Mouse (Mus musculus) T-helper 17 cell (primary cell): ENCODE results near the gene Nrg4.

ENCODE experiments used
- in situ Hi-C, 2 experiments: fragments of 300-600 bp; cut with MboI, MseI; formaldehyde crosslinking; loops; 1 replicate in 1 of 2; 2 replicates in 1 of 2; pipeline ENCODE4 v1.15.1; 2025; ENCODE audit warnings: high pct_unique_total_duplicates in 2 of 2

Nrg4 gene

GRCm38 (mm10) chr9:55324085-55324484 lies 2.6 kb downstream of the Nrg4 start:
- in situ Hi-C loops: no loop called here

GRCm38 (mm10) chr9:55322641-55323040 lies 4.0 kb downstream of the Nrg4 start:
- in situ Hi-C loops: no loop called here

- in situ Hi-C loops: loop anchor here in 1 of 2 experiments (5.0 kb wide), 1 partner anchor 61 kb away; no protein-coding TSS in a partner anchor
Measured at GRCm38 (mm10) chr9:55313619-55314261, 12.9 kb downstream of the Nrg4 start.

DNA sequence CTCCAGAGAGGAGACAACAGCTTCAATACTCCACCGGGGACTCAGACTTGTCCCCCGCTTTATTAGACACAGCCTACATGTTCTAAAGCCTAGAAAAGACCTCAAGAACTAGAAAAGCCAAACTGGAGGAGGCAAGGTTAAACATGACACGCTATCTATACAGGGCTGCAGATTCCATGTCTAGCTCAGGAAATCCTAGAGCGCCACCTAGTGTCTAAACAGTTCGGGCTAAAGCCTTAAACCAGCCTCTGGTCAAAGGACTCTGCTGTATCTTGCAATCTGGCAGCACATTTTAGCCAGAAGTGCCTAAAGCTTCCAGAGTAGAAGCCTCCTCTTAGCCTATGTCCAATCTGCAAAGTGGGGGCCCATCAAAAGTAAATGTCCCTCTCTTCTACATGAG lies 15.1 kb downstream of the Nrg4 start:
- in situ Hi-C loops: loop anchor here in 1 of 2 experiments (5.0 kb wide), 1 partner anchor 59 kb away; no protein-coding TSS in a partner anchor

- in situ Hi-C loops: loop anchor here in 1 of 2 experiments (5.0 kb wide), 1 partner anchor 276 kb away; no protein-coding TSS in a partner anchor
Measured at GRCm38 (mm10) chr9:55308455-55308854, 18.2 kb downstream of the Nrg4 start.

DNA sequence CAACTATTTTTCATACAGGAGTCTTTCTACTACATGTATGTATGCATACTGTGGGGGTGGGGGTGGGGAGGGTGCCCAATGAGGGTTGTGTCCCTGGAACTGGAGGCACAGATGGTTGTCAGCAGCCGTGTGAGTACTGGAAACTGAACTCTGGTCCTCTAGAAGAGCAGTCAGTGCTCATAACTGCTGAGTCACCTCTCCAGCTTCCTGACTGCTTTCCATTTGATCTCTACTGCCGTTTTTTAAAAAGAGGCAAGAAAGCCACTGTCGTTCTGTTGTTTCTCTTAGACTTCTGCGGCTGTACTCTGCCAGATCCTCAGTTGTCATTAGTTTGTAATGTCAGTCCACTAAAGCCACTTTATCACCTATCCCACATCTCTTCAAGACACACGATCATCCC lies 19.1 kb downstream of the Nrg4 start:
- in situ Hi-C loops: loop anchor here in 1 of 2 experiments (5.0 kb wide), 1 partner anchor 275 kb away; no protein-coding TSS in a partner anchor

- in situ Hi-C loops: loop anchor here in 1 of 2 experiments (5.0 kb wide), 1 partner anchor 275 kb away; no protein-coding TSS in a partner anchor
Measured at GRCm38 (mm10) chr9:55307066-55307465, 19.6 kb downstream of the Nrg4 start.

GRCm38 (mm10) chr9:55296221-55296620 lies 30.4 kb downstream of the Nrg4 start:
- in situ Hi-C loops: loop anchor here in 1 of 2 experiments (10.0 kb wide), 1 partner anchor 1941 kb away; no protein-coding TSS in a partner anchor

DNA sequence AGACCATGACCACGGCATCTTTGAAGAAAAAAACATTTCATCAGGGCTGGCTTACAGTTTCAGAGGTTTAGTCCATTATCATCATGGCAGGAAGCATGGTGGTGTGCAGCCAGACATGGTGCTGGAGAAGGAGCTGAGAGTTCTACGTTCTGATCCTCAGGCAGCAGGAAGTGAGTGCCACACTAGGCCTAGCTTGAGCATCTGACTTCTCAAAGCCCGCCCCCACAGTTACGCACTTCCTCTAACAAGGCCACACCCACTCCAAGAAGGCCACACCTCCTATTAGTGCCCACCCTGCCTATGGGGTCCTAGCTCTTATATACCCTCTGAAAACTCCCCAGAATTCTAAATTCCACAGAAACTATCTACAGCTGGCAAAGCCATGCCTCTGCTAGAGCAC lies 34.7 kb downstream of the Nrg4 start:
- in situ Hi-C loops: loop anchor here in 1 of 2 experiments (10.0 kb wide), 1 partner anchor 1937 kb away; no protein-coding TSS in a partner anchor

- in situ Hi-C loops: loop anchor here in 1 of 2 experiments (10.0 kb wide), 1 partner anchor 1935 kb away; no protein-coding TSS in a partner anchor
Measured at GRCm38 (mm10) chr9:55289475-55290198, 37.0 kb downstream of the Nrg4 start.

GRCm38 (mm10) chr9:55285197-55285596 lies 41.4 kb downstream of the Nrg4 start:
- in situ Hi-C loops: no loop called here

DNA sequence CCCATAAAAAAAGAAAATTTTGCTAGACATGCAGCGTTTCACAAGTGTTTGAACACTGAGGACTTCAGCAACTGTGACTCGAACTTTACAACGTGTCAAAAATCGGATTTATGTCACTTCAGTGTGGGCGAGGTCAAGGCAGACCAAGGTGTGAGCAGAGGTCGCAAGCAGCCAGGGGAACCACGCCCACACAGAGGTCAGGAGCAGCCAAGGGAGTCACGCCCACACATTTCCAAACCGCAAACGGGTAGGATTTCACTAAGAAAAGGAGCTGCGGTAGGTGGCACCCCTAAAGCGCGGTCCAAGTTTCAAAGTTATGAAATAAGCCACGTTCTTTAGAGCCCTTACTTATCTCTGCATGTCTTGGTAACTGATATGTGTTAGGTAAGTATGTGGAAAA lies 43.1 kb downstream of the Nrg4 start:
- in situ Hi-C loops: no loop called here

DNA sequence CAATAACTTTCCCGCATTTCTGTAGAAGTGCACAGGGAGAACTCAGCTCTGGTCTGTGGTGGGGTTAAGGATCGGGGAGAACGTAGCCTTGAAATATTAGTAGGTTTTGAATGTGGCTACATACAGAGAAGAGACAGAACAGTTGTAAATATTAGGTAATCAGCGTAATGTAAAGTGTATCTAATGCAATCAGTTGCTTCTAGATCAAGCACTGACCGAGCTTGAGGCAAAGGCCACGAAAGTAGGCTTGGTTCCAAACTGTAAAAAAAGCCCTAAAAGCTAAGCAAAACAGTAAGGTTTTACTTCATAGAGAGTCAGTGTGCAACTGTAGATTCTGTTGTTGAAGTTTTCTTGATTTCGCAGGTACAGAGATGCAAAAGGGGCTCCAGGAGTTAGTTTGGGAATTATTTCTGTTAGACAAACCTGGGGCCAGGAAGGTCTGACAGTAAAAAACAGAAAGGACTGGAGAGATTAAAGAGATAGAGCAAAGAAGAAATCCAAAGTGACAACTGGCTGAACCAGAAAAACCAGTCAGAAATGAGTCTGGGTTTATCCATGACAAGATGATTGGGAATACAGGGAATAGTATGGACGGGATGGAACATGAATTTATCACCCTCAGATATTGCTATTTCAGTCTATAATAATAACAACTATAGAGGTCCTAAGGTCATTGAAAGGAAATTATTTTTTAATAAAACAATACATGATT lies 47.4 kb downstream of the Nrg4 start:
- in situ Hi-C loops: no loop called here

GRCm38 (mm10) chr9:55277562-55277961 lies 49.1 kb downstream of the Nrg4 start:
- in situ Hi-C loops: no loop called here

- in situ Hi-C loops: no loop called here
Measured at GRCm38 (mm10) chr9:55273906-55274305, 52.7 kb downstream of the Nrg4 start.

DNA sequence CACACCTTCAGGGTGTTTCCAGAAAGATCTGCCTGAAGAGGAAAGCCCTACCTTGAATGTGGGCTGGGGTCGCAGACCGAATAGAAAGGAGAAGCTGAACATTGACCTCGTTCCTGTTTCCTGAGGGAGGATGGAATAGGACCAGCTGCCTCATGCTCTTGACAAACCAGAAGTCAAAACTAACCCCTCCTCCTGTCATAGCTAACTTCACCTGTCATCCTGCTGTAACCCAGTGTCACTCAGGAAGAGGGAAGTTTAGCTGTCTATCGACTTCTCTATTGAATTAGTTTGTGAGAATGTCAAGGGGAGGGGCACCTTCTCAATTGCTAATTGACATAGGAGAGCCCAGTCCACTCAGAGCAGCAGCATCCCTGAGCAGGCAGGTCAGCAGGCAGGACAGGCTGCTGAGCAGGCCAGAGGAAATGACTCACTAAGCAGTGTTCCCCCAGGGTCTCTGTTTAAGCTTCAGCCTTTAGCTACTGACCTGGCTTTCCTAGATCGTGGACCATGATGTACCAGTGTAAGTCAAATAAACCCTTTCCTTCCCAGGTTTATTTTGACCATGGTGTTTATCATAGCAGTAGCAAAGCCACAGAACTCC lies 54.6 kb downstream of the Nrg4 start:
- in situ Hi-C loops: no loop called here

- in situ Hi-C loops: no loop called here
Measured at GRCm38 (mm10) chr9:55264356-55265302, 62.0 kb downstream of the Nrg4 start.

DNA sequence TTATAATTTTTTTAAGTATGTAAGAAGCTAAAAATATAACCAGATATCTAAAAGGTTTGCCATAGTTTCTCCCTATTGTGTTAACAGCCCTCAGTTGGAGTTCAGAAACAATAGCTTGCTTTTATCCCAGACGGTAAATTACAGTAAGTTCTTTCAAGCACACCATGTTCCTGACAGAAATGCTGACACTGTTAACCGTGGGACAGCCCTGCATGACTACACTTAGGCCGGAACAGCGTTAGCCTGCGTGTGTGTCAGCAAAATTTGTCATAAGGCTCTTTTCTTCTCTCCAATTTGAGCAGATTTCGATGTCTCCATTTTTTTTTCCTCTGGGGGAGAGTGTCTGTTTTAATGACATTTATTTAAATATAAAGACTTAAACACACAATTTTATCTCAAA lies 66.9 kb downstream of the Nrg4 start:
- in situ Hi-C loops: no loop called here

GRCm38 (mm10) chr9:55257105-55257504 lies 69.5 kb downstream of the Nrg4 start:
- in situ Hi-C loops: no loop called here

GRCm38 (mm10) chr9:55255604-55256003 lies 71.0 kb downstream of the Nrg4 start:
- in situ Hi-C loops: no loop called here
